Mouse (Mus musculus): ENCODE data around the gene Adgrg3. TPM values are rescaled to one million over a fixed set of nuclear protein-coding genes. Genes with fewer than 3 reads are reported as not detected.
A peak's percentile ranks its signal among the peaks of the same experiment; 100 is the strongest.

The Adgrg3 gene
- polyA plus RNA-seq, 1 experiment from 2014 or later, result 5.2 TPM

- 2% methylated on average over 14 of the region's 14 CpGs for WGBS
- Histone ChIP-seq H3K4me1 (peaks cover 59% of the 10 kb centered on the region), H3K36me3 (no peaks in the 10 kb centered on the region), H3K4me3 (no peak overlapping the region), H3K27ac (peak overlapping the region; percentile 15; the same call in 1 of the 2 replicates), H3K9ac (no peak overlapping the region), H3K4me2 (no peak overlapping the region), H3K9me3 (no peaks in the 10 kb centered on the region), H3K27me3 (no peaks in the 10 kb centered on the region)
- ATAC-seq (ENCODE audit: borderline replicate concordance, extremely low read depth, low FRiP score, low TSS enrichment), result no peak; the same call in 1 of the 2 replicates
Measured at GRCm38 (mm10) chr8:94994006-94994405, 23.5 kb upstream of the Adgrg3 start.

- H3K4me1 ChIP-seq, result peaks cover 64% of the 10 kb centered on the region
- no peak overlapping the region for H3K9ac ChIP-seq
- no peak overlapping the region for H3K4me2 ChIP-seq
- no peaks in the 10 kb centered on the region for H3K36me3 ChIP-seq
- H3K9me3 ChIP-seq, result no peaks in the 10 kb centered on the region
- H3K27ac ChIP-seq, result peak overlapping the region; percentile 15; the same call in 1 of the 2 replicates
- no peaks in the 10 kb centered on the region for H3K27me3 ChIP-seq
- H3K4me3 ChIP-seq, result no peak overlapping the region
- WGBS, result 41% methylated on average over 1 of the region's 1 CpGs
- ATAC-seq (ENCODE audit: borderline replicate concordance, extremely low read depth, low FRiP score, low TSS enrichment), result no peak
Measured at GRCm38 (mm10) chr8:94994510-94994909, 23.0 kb upstream of the Adgrg3 start.

- no peak overlapping the region for H3K27ac ChIP-seq
- H3K36me3 ChIP-seq, result no peaks in the 10 kb centered on the region
- H3K4me1 ChIP-seq, result peaks cover 70% of the 10 kb centered on the region
- H3K9me3 ChIP-seq, result no peaks in the 10 kb centered on the region
- ATAC-seq (ENCODE audit: borderline replicate concordance, extremely low read depth, low FRiP score, low TSS enrichment), result no peak
- 76% methylated on average over 5 of the region's 5 CpGs for WGBS
- H3K27me3 ChIP-seq, result no peaks in the 10 kb centered on the region
- no peak overlapping the region for H3K9ac ChIP-seq
- H3K4me3 ChIP-seq, result no peak overlapping the region
- H3K4me2 ChIP-seq, result no peak overlapping the region
Measured at GRCm38 (mm10) chr8:94995336-94995893, 22.1 kb upstream of the Adgrg3 start.

GRCm38 (mm10) chr8:94996037-94996436 lies 21.5 kb upstream of the Adgrg3 start:
- peaks cover 70% of the 10 kb centered on the region for H3K4me1 ChIP-seq
- no peak overlapping the region for H3K9ac ChIP-seq
- no peak for ATAC-seq (ENCODE audit: borderline replicate concordance, extremely low read depth, low FRiP score, low TSS enrichment)
- H3K27me3 ChIP-seq, result no peaks in the 10 kb centered on the region
- H3K27ac ChIP-seq, result no peak overlapping the region
- no peak overlapping the region for H3K4me2 ChIP-seq
- H3K4me3 ChIP-seq, result no peak overlapping the region
- WGBS, result 80% methylated on average over 12 of the region's 12 CpGs
- H3K9me3 ChIP-seq, result no peaks in the 10 kb centered on the region
- no peaks in the 10 kb centered on the region for H3K36me3 ChIP-seq

GRCm38 (mm10) chr8:94996899-94997856 lies 20.3 kb upstream of the Adgrg3 start:
- Histone ChIP-seq H3K9ac (no peak overlapping the region), H3K27ac (no peak overlapping the region), H3K4me1 (peaks cover 70% of the 10 kb centered on the region), H3K4me3 (no peak overlapping the region), H3K9me3 (no peaks in the 10 kb centered on the region), H3K4me2 (no peak overlapping the region), H3K27me3 (no peaks in the 10 kb centered on the region), H3K36me3 (no peaks in the 10 kb centered on the region)
- 55% methylated on average over 6 of the region's 6 CpGs for whole genome bisulfite sequencing
- no peak for ATAC-seq (ENCODE audit: borderline replicate concordance, extremely low read depth, low FRiP score, low TSS enrichment)

- Histone ChIP-seq H3K27me3 (no peaks in the 10 kb centered on the region), H3K4me3 (no peak overlapping the region), H3K27ac (peak overlapping the region; percentile 71; the same call in 1 of the 2 replicates), H3K4me1 (peaks cover 64% of the 10 kb centered on the region), H3K9ac (no peak overlapping the region), H3K9me3 (no peaks in the 10 kb centered on the region), H3K4me2 (no peak overlapping the region), H3K36me3 (no peaks in the 10 kb centered on the region)
- WGBS, result 56% methylated on average over 6 of the region's 6 CpGs
- no peak for ATAC-seq (ENCODE audit: borderline replicate concordance, extremely low read depth, low FRiP score, low TSS enrichment)
Measured at GRCm38 (mm10) chr8:94997857-94998243, 19.6 kb upstream of the Adgrg3 start.

GRCm38 (mm10) chr8:94998431-94998830 lies 19.1 kb upstream of the Adgrg3 start:
- Histone ChIP-seq H3K9me3 (no peaks in the 10 kb centered on the region), H3K36me3 (peaks cover 3% of the 10 kb centered on the region; the same call in 1 of the 2 replicates), H3K4me1 (peaks cover 58% of the 10 kb centered on the region), H3K9ac (no peak overlapping the region), H3K27ac (peak overlapping the region; percentile 71; the same call in 1 of the 2 replicates), H3K4me2 (no peak overlapping the region), H3K4me3 (no peak overlapping the region), H3K27me3 (no peaks in the 10 kb centered on the region)
- ATAC-seq (ENCODE audit: borderline replicate concordance, extremely low read depth, low FRiP score, low TSS enrichment), result no peak
- WGBS, result 33% methylated on average over 2 of the region's 2 CpGs

- ATAC-seq (ENCODE audit: borderline replicate concordance, extremely low read depth, low FRiP score, low TSS enrichment), result no peak
- Histone ChIP-seq H3K36me3 (peaks cover 9% of the 10 kb centered on the region; the same call in 1 of the 2 replicates), H3K9me3 (no peaks in the 10 kb centered on the region), H3K4me1 (peaks cover 52% of the 10 kb centered on the region), H3K4me3 (no peak overlapping the region), H3K27ac (peak overlapping the region; percentile 71), H3K4me2 (no peak overlapping the region), H3K27me3 (no peaks in the 10 kb centered on the region), H3K9ac (no peak overlapping the region)
- 60% methylated on average over 6 of the region's 6 CpGs for WGBS
Measured at GRCm38 (mm10) chr8:94999004-94999403, 18.5 kb upstream of the Adgrg3 start.

GRCm38 (mm10) chr8:94999956-95000355 lies 17.5 kb upstream of the Adgrg3 start:
- H3K4me2 ChIP-seq, result no peak overlapping the region
- no peaks in the 10 kb centered on the region for H3K9me3 ChIP-seq
- no peak overlapping the region for H3K9ac ChIP-seq
- peak; percentile 48; the same call in 1 of the 2 replicates for ATAC-seq (ENCODE audit: borderline replicate concordance, extremely low read depth, low FRiP score, low TSS enrichment)
- H3K27ac ChIP-seq, result peak overlapping the region; percentile 71
- peaks cover 45% of the 10 kb centered on the region for H3K4me1 ChIP-seq
- no peaks in the 10 kb centered on the region for H3K27me3 ChIP-seq
- H3K4me3 ChIP-seq, result no peak overlapping the region
- H3K36me3 ChIP-seq, result peaks cover 9% of the 10 kb centered on the region; the same call in 1 of the 2 replicates
- 48% methylated on average over 6 of the region's 6 CpGs for WGBS

- Histone ChIP-seq H3K27ac (peak overlapping the region; percentile 71), H3K4me3 (no peak overlapping the region), H3K4me2 (peak overlapping the region; percentile 2; the same call in 1 of the 2 replicates), H3K4me1 (peaks cover 45% of the 10 kb centered on the region), H3K9ac (no peak overlapping the region), H3K36me3 (peaks cover 12% of the 10 kb centered on the region; the same call in 1 of the 2 replicates), H3K27me3 (no peaks in the 10 kb centered on the region), H3K9me3 (no peaks in the 10 kb centered on the region)
- ATAC-seq (ENCODE audit: borderline replicate concordance, extremely low read depth, low FRiP score, low TSS enrichment), result peak; percentile 28; the same call in 1 of the 2 replicates
- WGBS, result 10% methylated on average over 5 of the region's 5 CpGs
Measured at GRCm38 (mm10) chr8:95000684-95001083, 16.8 kb upstream of the Adgrg3 start.

GRCm38 (mm10) chr8:95001165-95001564 lies 16.3 kb upstream of the Adgrg3 start:
- peaks cover 45% of the 10 kb centered on the region for H3K4me1 ChIP-seq
- H3K9me3 ChIP-seq, result no peaks in the 10 kb centered on the region
- H3K9ac ChIP-seq, result no peak overlapping the region
- 62% methylated on average over 5 of the region's 5 CpGs for WGBS
- H3K27me3 ChIP-seq, result no peaks in the 10 kb centered on the region
- H3K27ac ChIP-seq, result peak overlapping the region; percentile 71
- H3K36me3 ChIP-seq, result peaks cover 12% of the 10 kb centered on the region; the same call in 1 of the 2 replicates
- no peak for ATAC-seq (ENCODE audit: borderline replicate concordance, extremely low read depth, low FRiP score, low TSS enrichment)
- H3K4me3 ChIP-seq, result no peak overlapping the region
- H3K4me2 ChIP-seq, result peak overlapping the region; percentile 2; the same call in 1 of the 2 replicates

GRCm38 (mm10) chr8:95001655-95002054 lies 15.8 kb upstream of the Adgrg3 start:
- Histone ChIP-seq H3K4me3 (no peak overlapping the region), H3K9me3 (no peaks in the 10 kb centered on the region), H3K4me2 (no peak overlapping the region), H3K27me3 (no peaks in the 10 kb centered on the region), H3K27ac (peak overlapping the region; percentile 71), H3K9ac (no peak overlapping the region), H3K36me3 (peaks cover 12% of the 10 kb centered on the region; the same call in 1 of the 2 replicates), H3K4me1 (peaks cover 45% of the 10 kb centered on the region)
- 9% methylated on average over 7 of the region's 7 CpGs for WGBS
- ATAC-seq (ENCODE audit: borderline replicate concordance, extremely low read depth, low FRiP score, low TSS enrichment), result peak; percentile 40; the same call in 1 of the 2 replicates
